ENCODE assay signal across 13 mouse cellular contexts in genomic region chr4:119093890-119094289, GRCm38 (mm10).
"Had no signal": no experiment of that assay in that cellular context is flagged by ENCODE, and none has a peak within 500 bp of the region (broad histone marks: within the 10 kb centered on the region; RNA-seq: fewer than 3 reads in every experiment).

No protein-coding gene starts in this region.

- H3K4me2 ChIP-seq: lung, embryonic 14.5 days; midbrain, embryonic 11.5 days; midbrain, embryonic 13.5 days; neural tube, embryonic 12.5 days; stomach, embryonic 15.5 days had no signal

- H3K9me3 ChIP-seq: midbrain, embryonic 13.5 days; neural tube, embryonic 12.5 days; stomach, embryonic 15.5 days had no signal

- ATAC-seq: midbrain, embryonic 13.5 days; midbrain, embryonic 16.5 days had no signal

- H3K27ac ChIP-seq: midbrain, embryonic 13.5 days; neural tube, embryonic 12.5 days; stomach, embryonic 15.5 days; stomach, postnatal 0 days had no signal

- H3K36me3 ChIP-seq: midbrain, embryonic 13.5 days; neural tube, embryonic 12.5 days; stomach, embryonic 15.5 days had no signal

- DNase-seq: lung, adult 18-20 months; lung, embryonic 14.5 days; lung, postnatal 10 days; right cerebral cortex, postnatal 14 days; thymus, adult 2 months; thymus, postnatal 25 days; thymus, postnatal 4 days had no signal

- H3K27me3 ChIP-seq: midbrain, embryonic 13.5 days; neural tube, embryonic 12.5 days; stomach, embryonic 15.5 days had no signal

- H3K4me3 ChIP-seq: midbrain, embryonic 13.5 days; neural tube, embryonic 12.5 days; stomach, embryonic 15.5 days had no signal

- H3K9ac ChIP-seq: lung, embryonic 14.5 days; midbrain, embryonic 13.5 days; neural tube, embryonic 12.5 days; stomach, embryonic 15.5 days had no signal

- H3K4me1 ChIP-seq: midbrain, embryonic 13.5 days; neural tube, embryonic 12.5 days had no signal
